Mouse (Mus musculus) midbrain, embryonic 10.5 days (tissue): Measurements from ENCODE around the gene Tmub1. TPM values are rescaled to one million over a fixed set of nuclear protein-coding genes. Genes with fewer than 3 reads are reported as not detected.

ENCODE experiments used
- DNase-seq: peaks from one replicate; pipeline ENCODE4 v3.0.0-alpha.2; 2017; ENCODE audit warnings: low spot score
- H3K27ac ChIP-seq: fragments of 300-500 bp; sonication (generic); replicated peaks from 2 replicates; pipeline ENCODE4 v1.5.1; 2016; ENCODE audit warnings: mild to moderate bottlenecking
- H3K27me3 ChIP-seq: fragments of 300-500 bp; sonication (generic); 2 replicates; pipeline ENCODE4 v1.6.1; 2016; ENCODE audit warnings: low read depth, mild to moderate bottlenecking; ENCODE audit not compliant: poor library complexity, severe bottlenecking
- H3K36me3 ChIP-seq: fragments of 300-500 bp; sonication (generic); 2 replicates; pipeline ENCODE4 v1.6.1; 2016; ENCODE audit warnings: mild to moderate bottlenecking, moderate library complexity
- H3K4me1 ChIP-seq: fragments of 300-500 bp; sonication (generic); 2 replicates; pipeline ENCODE4 v1.6.1; 2016
- H3K4me3 ChIP-seq: fragments of 300-500 bp; sonication (generic); 2 replicates; pipeline ENCODE4 v1.5.1; 2016; ENCODE audit warnings: mild to moderate bottlenecking, moderate library complexity
- H3K9me3 ChIP-seq: fragments of 300-500 bp; sonication (generic); replicated peaks from 2 replicates; pipeline ENCODE4 v1.6.1; 2016; ENCODE audit warnings: mild to moderate bottlenecking
- WGBS: fragments of 180-500 bp; shearing (Covaris S2); methylation state at CpG from one replicate; pipeline ENCODE4 v1.1.7; 2016; 5-methylcytosine and 5-hydroxymethylcytosine counted together
- polyA plus RNA-seq: library from polyadenylated mRNA; unstranded; fragments of >200 nt; fragmentation: Nextera tagmentation; extraction: Ambion mirVana; gene quantifications from 2 replicates; pipeline ENCODE4 v1.2.1, GENCODE M21; 2016

The Tmub1 gene
- polyA plus RNA-seq, 1 experiment from 2014 or later = 30.9 TPM

DNA sequence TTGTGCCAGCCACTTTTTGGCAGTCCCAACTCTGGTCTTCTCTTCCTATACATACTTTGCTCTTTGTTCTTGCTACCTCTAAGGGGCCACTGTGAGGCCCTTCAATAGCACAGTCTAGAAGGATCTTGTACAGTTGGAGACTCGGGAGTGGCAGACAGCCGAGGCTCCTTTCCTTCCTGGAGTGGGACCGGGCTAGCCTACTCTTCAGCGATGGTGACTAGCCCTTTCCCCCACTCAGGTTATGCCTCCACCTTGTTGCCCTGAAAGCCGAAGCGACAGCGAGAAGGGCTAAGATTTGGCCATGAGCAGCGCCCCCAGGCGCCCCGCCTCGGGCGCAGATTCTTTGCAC lies 20.4 kb downstream of the Tmub1 start:
- peak overlapping the region; percentile 76 for H3K4me3 ChIP-seq
- H3K9me3 ChIP-seq = no peaks in the 10 kb centered on the region
- H3K27ac ChIP-seq = no peak overlapping the region; the same call in 1 of the 2 replicates
- H3K4me1 ChIP-seq = peaks cover 66% of the 10 kb centered on the region
- peaks cover 29% of the 10 kb centered on the region for H3K27me3 ChIP-seq
- no peak for DNase-seq
- peaks cover 32% of the 10 kb centered on the region for H3K36me3 ChIP-seq
- WGBS = 12% methylated on average over 12 of the region's 12 CpGs

DNA sequence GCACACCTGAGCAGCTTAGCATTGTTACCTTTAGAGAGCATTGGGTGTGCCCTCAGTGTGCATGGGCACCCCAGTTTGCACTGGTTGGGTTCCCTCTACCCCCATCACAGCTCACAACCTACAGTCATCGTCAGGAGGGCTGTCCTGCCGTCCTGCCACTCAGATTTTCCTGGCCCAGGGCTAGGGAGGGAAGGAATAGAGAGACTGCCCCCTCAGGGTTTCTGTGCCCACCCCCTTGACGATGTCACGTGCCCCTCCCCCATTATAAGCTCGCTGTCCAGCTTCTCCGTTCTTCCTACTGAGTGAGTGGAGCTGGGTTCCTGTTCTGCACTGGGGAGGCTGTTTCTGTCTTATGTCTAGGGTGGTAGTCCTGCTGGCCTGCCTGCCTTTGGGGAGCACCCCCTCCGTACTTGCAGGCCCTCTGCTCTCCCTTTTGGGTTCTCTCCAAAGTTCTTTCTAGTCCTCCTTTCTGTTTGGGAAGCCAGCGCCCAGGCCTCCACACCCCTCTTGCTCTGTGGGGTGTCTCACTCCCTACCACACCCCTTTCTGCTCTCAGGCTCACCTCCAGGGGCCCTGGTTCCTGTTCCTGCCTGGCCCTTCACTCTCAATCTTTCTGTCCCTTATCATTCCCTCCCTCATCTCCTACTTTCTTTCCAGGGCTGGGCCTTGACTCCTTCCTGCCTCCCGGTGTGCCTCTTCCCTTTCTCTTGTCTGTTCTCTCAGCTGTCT lies 20.9 kb downstream of the Tmub1 start:
- Histone ChIP-seq H3K4me3 (peak overlapping the region; percentile 76), H3K27ac (peak overlapping the region; percentile 88), H3K27me3 (peaks cover 29% of the 10 kb centered on the region), H3K4me1 (peaks cover 72% of the 10 kb centered on the region), H3K36me3 (peaks cover 27% of the 10 kb centered on the region), H3K9me3 (no peaks in the 10 kb centered on the region)
- no peak for DNase-seq
- WGBS = 9% methylated on average over 9 of the region's 9 CpGs

DNA sequence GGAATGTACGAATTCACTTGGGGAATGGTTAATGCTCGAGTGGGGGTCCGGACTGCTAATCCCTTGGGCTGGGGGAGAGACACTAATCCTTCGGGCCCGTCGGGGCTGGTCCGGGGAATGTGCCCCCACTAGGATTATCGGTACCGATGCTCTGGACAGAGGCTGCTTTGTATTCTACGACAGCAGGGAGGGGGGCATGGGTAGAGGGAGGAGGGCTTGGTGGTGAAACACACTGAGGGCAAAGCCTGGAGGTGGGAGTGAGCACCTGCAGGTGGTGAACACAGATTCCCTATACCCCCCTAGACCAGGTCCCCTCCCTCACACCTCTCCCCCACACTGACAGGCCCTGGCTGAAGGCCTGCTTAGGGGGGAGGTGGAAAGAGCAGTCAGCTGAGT lies 21.6 kb downstream of the Tmub1 start:
- peaks cover 29% of the 10 kb centered on the region for H3K27me3 ChIP-seq
- no peaks in the 10 kb centered on the region for H3K9me3 ChIP-seq
- H3K27ac ChIP-seq = peak overlapping the region; percentile 88
- WGBS = 0% methylated on average over 10 of the region's 10 CpGs
- peaks cover 21% of the 10 kb centered on the region for H3K36me3 ChIP-seq
- H3K4me3 ChIP-seq = peak overlapping the region; percentile 76
- peak; percentile 53 for DNase-seq
- H3K4me1 ChIP-seq = peaks cover 72% of the 10 kb centered on the region

DNA sequence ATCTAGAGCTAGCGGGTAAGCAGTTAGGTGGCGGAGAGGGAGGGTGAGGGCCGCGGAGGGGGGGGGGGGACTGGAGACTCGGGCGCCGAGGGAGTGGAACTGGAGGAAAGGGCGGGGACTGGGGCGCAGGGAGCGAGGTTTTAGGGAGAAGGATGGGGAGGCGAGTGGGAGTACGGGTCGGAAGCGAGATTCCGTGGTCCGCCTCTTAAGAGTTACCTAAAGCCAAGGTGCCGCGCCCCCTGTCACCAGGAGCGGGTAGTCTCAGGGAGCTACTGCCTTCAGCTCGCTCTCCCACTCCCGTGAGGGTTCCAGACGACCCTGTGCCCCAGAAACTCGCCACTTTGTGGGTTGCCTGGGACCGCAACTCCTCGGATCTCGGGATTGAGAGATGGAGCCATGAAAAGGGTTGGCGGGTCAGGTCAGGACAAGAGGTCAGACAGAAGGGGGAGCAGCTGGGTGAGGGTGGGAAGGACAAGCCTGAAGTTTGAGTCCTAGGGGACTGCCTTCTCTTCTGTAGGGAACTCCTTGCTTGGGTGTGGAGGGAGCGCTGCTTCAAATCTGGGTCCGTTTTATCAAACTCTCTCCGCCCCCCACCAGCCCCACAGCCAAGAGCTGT lies 22.1 kb downstream of the Tmub1 start:
- H3K27me3 ChIP-seq = peaks cover 29% of the 10 kb centered on the region
- 0% methylated on average over 29 of the region's 30 CpGs for WGBS
- H3K4me3 ChIP-seq = peak overlapping the region; percentile 76
- H3K36me3 ChIP-seq = peaks cover 21% of the 10 kb centered on the region
- no peak for DNase-seq
- H3K27ac ChIP-seq = peak overlapping the region; percentile 88
- H3K4me1 ChIP-seq = peaks cover 72% of the 10 kb centered on the region
- H3K9me3 ChIP-seq = no peaks in the 10 kb centered on the region

DNA sequence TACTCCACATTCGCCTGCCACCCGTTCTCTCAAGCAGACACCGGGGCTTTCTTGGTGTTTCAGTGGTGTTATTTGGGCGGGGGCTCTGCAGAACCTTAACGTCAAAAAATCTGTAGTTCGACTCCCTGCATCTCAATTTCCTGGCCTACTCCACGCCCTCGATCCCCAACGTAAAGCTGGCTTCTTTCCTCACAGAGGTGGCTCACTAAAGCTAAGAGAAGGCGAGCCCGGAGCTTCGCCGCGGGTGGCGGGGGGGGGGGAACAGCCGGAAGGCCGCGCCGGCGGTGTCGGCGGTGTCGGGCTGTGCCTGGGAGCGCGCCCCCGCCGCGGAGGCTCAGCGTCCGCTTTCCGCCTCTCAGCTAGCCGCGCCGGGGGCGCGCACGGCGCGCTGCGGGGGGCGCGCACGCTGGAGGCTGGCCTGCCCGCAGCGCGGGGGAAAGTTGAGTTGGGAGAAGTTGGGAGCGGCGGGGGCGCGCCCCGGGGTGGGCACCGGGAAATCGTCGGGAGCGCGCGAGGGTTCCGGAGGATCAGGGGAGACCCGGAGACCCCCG lies 22.7 kb downstream of the Tmub1 start:
- H3K36me3 ChIP-seq = peaks cover 21% of the 10 kb centered on the region
- peaks cover 72% of the 10 kb centered on the region for H3K4me1 ChIP-seq
- peak overlapping the region; percentile 76 for H3K4me3 ChIP-seq
- H3K27ac ChIP-seq = peak overlapping the region; percentile 88
- H3K27me3 ChIP-seq = peaks cover 29% of the 10 kb centered on the region
- WGBS = 1% methylated on average over 53 of the region's 60 CpGs
- no peaks in the 10 kb centered on the region for H3K9me3 ChIP-seq
- DNase-seq = peak; percentile 84

DNA sequence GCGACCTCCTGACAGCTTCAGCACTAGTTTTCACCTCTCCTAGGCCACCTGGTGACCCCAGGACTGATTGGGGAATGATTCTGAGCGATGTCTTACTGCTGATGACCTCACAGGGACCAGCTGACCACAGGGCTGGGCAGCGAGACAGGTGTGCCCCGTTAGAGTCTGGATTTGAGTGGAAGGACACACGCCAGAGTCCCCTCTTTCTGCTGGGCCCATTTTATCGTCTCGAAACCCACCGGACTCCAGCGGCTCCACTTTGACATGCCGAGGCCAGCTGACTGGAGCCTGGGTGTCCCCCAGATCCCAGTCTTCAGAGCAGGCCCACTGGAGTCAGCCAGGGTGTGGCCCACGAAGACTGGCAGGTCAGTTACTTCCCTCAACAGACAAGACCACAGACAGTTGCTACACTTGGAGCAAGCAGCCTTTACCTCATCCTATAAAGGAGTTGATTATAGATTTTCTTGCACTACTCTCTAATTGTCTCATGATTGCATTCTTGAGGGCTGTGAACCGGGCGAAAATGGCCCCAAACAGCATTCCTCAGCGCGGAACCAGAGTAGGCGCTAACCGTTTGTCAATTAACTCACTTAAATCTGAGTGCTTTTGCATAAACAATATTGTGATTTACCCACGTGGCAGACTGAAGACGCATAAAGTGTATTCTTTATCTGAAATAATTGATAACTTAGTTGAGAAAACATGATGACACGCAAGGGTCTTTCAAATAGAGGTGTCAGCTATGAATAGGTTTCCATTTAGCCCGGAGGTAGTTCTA lies 23.5 kb downstream of the Tmub1 start:
- H3K9me3 ChIP-seq = no peaks in the 10 kb centered on the region
- peaks cover 69% of the 10 kb centered on the region for H3K4me1 ChIP-seq
- peak overlapping the region; percentile 76 for H3K4me3 ChIP-seq
- no peak for DNase-seq
- H3K27me3 ChIP-seq = peaks cover 26% of the 10 kb centered on the region
- H3K36me3 ChIP-seq = peaks cover 21% of the 10 kb centered on the region
- peak overlapping the region; percentile 88 for H3K27ac ChIP-seq
- WGBS = 16% methylated on average over 21 of the region's 21 CpGs

DNA sequence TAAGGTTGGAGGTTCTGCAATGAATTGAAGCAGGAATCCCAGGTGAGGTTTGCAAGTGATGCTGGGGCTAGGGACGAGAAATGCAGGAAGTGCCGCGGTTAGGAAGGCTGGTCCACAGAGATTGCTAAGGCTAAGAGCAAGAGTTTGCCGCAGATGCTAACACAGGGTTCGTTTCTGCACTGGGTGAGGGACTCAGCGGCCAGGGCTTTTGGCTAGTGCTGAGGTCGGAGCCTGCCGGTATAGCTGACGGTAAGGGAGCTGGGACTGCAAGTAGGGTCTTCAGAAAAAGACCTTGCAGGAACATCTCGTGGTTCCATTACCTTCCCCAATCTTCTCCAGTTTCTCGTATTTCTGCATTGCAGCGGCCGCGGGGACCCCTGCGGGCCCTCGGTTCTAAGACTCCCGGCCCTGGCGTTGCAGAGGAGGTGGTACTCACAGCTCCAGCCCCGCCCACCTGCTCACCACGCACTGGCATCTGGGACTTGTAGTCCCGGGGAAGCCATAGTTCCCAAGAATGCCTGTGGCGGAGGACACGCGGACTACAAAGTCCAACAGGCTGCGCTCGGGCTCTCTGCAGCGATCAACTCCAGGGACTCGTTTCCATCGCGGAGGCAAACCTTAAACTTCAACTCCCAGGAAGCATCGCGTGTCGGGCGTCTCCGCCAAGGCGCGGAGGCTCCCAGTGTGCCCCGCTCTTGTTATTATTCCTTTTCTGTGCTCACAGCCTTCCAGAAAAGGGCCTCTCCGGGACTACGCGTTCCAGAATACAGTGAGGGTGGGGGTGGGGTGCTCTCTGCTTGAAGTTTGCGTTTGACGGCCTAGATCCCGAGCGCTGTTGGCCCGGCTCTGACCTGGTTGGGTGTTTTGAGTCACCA lies 24.3 kb downstream of the Tmub1 start, which contains the start of the genes Cdk5 and Slc4a2:
Gene Cdk5, minus strand, starts transcription at position 402 of the 875 bp plus-strand sequence.
Gene Slc4a2, plus strand, starts transcription at position 709 of the 875 bp plus-strand sequence.
- under 1% methylated on average over 46 of the region's 46 CpGs for WGBS
- peaks cover 61% of the 10 kb centered on the region for H3K4me1 ChIP-seq

DNA sequence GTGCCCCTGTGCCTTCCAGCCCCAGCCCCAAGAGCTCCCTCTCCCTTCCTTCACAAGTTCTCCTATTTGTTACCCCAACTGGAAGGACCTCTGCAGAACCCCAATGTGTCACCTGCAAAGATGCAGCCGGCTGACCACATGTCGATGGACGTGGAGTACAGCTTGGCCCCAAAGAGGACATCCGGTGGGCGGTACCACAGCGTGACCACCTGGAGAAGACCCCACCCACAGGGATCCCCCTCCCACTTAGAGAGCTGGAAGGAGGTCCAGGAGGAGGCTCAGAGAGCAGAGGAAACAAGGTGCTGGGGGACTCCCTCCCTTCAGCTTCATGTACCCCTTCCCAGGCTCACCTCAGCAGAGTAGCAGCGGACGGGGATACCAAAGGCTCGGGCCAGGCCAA lies 27.3 kb downstream of the Tmub1 start:
- H3K27me3 ChIP-seq = peaks cover 6% of the 10 kb centered on the region; the same call in 1 of the 2 replicates
- DNase-seq = no peak
- H3K4me1 ChIP-seq = peaks cover 46% of the 10 kb centered on the region
- 88% methylated on average over 9 of the region's 9 CpGs for WGBS
- H3K36me3 ChIP-seq = peaks cover 27% of the 10 kb centered on the region
- no peaks in the 10 kb centered on the region for H3K9me3 ChIP-seq
- no peak overlapping the region for H3K27ac ChIP-seq
- H3K4me3 ChIP-seq = no peak overlapping the region

More for the DNA sequence above, 24.3 kb downstream of the Tmub1 start, which contains the start of the genes Cdk5 and Slc4a2:
- H3K27ac ChIP-seq = peak within 1 kb of the TSS; percentile 88
- H3K4me3 ChIP-seq = peak within 1 kb of the TSS; percentile 76
- peak; percentile 99 for DNase-seq
- H3K36me3 ChIP-seq = peaks cover 27% of the 10 kb centered on the region
- no peaks in the 10 kb centered on the region for H3K9me3 ChIP-seq
- H3K27me3 ChIP-seq = peaks cover 24% of the 10 kb centered on the region

DNA sequence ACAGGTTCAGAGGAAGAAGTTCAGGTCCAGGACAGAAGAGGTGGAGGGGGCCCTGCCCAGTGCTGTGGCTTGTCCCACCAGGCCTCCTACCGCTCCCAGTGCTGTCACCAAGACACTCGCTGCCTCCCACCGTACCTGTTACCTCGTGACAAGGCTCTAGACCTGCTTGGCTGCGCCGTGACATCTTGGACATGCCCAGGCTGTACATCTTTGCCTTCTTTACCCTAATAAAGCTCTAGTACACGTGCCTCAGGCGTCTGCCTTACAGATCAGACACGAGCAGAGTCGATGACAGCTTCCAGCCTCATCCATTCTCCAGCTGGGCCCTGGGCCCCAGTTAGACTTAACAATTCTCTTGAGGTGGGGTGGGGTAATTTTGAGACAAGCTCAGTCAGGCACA lies 30.1 kb downstream of the Tmub1 start:
- H3K4me3 ChIP-seq = no peak overlapping the region
- no peak overlapping the region for H3K27ac ChIP-seq
- 87% methylated on average over 10 of the region's 10 CpGs for WGBS
- no peak for DNase-seq
- H3K4me1 ChIP-seq = peaks cover 36% of the 10 kb centered on the region
- no peaks in the 10 kb centered on the region for H3K9me3 ChIP-seq
- peaks cover 6% of the 10 kb centered on the region; the same call in 1 of the 2 replicates for H3K27me3 ChIP-seq
- H3K36me3 ChIP-seq = peaks cover 27% of the 10 kb centered on the region

DNA sequence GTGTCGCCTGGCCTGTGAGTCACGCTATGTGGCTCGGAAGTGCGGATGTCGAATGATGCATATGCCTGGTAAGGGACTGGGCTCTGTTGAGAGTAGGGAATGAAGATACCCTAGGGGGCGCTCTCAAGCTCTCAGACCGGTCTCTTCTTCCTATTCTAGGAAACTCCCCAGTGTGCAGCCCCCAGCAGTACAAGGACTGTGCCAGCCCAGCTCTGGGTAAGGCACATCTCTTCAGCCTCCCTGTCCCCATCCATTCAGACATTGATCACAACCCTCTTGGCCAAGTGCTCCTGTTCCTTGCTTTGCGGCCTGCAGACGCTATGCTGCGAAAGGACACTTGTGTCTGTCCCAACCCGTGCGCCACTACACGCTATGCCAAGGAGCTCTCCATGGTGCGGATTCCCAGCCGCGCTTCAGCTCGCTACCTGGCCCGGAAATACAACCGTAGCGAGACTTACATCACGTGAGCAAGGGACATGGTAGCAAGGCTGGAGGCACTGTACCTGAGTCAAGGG lies 31.4 kb downstream of the Tmub1 start:
- Histone ChIP-seq H3K36me3 (peaks cover 27% of the 10 kb centered on the region), H3K27ac (no peak overlapping the region; the same call in none of the 2 replicates), H3K27me3 (peaks cover 6% of the 10 kb centered on the region; the same call in 1 of the 2 replicates), H3K9me3 (no peaks in the 10 kb centered on the region), H3K4me3 (peak overlapping the region; percentile 17; the same call in 1 of the 2 replicates), H3K4me1 (peaks cover 27% of the 10 kb centered on the region)
- peak; percentile 61 for DNase-seq
- 3% methylated on average over 21 of the region's 21 CpGs for WGBS

DNA sequence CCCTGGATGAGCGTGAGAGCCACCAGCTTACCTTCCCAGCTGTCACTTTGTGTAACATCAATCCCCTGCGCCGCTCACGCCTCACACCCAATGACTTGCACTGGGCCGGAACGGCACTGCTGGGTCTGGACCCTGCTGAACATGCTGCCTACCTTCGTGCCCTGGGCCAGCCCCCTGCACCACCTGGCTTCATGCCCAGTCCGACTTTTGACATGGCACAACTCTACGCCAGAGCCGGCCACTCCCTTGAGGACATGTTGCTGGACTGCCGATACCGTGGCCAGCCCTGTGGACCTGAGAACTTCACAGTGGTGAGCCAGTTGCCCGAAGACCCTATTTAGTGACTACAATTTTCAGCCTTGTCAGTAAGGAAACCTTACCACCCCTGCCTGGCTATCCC lies 33.7 kb downstream of the Tmub1 start:
- no peak overlapping the region for H3K4me3 ChIP-seq
- no peak for DNase-seq
- H3K36me3 ChIP-seq = peaks cover 11% of the 10 kb centered on the region
- no peaks in the 10 kb centered on the region for H3K9me3 ChIP-seq
- peaks cover 34% of the 10 kb centered on the region for H3K4me1 ChIP-seq
- 84% methylated on average over 13 of the region's 13 CpGs for WGBS
- H3K27me3 ChIP-seq = peaks cover 6% of the 10 kb centered on the region; the same call in 1 of the 2 replicates
- H3K27ac ChIP-seq = no peak overlapping the region
